Mouse (Mus musculus) testis, adult 2 months (tissue): ENCODE results near the gene Cabp2.

ENCODE experiments used
- CTCF ChIP-seq: fragments of 200-500 bp; IDR thresholded peaks from 2 replicates; pipeline ENCODE4 v1.5.1; 2012; ENCODE audit warnings: low read depth, mild to moderate bottlenecking, inconsistent platforms, low read length, moderate library complexity; ENCODE audit not compliant: control insufficient read depth, insufficient read depth, insufficient replicate concordance
- POLR2A ChIP-seq: fragments of 200-500 bp; IDR thresholded peaks from 2 replicates; pipeline ENCODE4 v1.6.1; 2012; ENCODE audit warnings: low read depth, mild to moderate bottlenecking, inconsistent platforms, low read length, moderate library complexity; ENCODE audit not compliant: control insufficient read depth

GRCm38 (mm10) chr19:4112063-4112960, 30.9 kb downstream of the Cabp2 start:
- TF ChIP-seq CTCF, result no peak
- TF ChIP-seq POLR2A, result no peak
